Mouse (Mus musculus): ENCODE results near the gene Cdh5.

The Cdh5 gene

GRCm38 (mm10) chr8:104140611-104141010 is 39.2 kb downstream of the Cdh5 start:
- DNase-seq: no peak

- no peak for DNase-seq
Measured at GRCm38 (mm10) chr8:104142415-104142814, 41.0 kb downstream of the Cdh5 start.

- DNase-seq: no peak
Measured at GRCm38 (mm10) chr8:104143379-104143778, 42.0 kb downstream of the Cdh5 start.

GRCm38 (mm10) chr8:104144434-104145216 is 43.2 kb downstream of the Cdh5 start:
- no peak for DNase-seq

GRCm38 (mm10) chr8:104145981-104146689 is 44.7 kb downstream of the Cdh5 start:
- peak; percentile 83 for DNase-seq

GRCm38 (mm10) chr8:104146717-104147494 is 45.5 kb downstream of the Cdh5 start:
- no peak for DNase-seq

- DNase-seq: no peak
Measured at GRCm38 (mm10) chr8:104147947-104148346, 46.5 kb downstream of the Cdh5 start.

- DNase-seq: no peak
Measured at GRCm38 (mm10) chr8:104160731-104161130, 59.3 kb downstream of the Cdh5 start.

- DNase-seq: no peak
Measured at GRCm38 (mm10) chr8:104169461-104169860, 68.0 kb downstream of the Cdh5 start.

- peak; percentile 67 for DNase-seq
Measured at GRCm38 (mm10) chr8:104170118-104171049, 69.0 kb downstream of the Cdh5 start, which contains the start of gene Bean1. TSS of gene Bean1 (plus strand) at chr8:104170442.

GRCm38 (mm10) chr8:104171050-104171620 is 69.7 kb downstream of the Cdh5 start:
- DNase-seq: no peak

- DNase-seq: no peak
Measured at GRCm38 (mm10) chr8:104172420-104172819, 71.0 kb downstream of the Cdh5 start.

- DNase-seq: no peak
Measured at GRCm38 (mm10) chr8:104175848-104176527, 74.6 kb downstream of the Cdh5 start.

GRCm38 (mm10) chr8:104177054-104177453 is 75.6 kb downstream of the Cdh5 start:
- no peak for DNase-seq

- DNase-seq: peak; percentile 53
Measured at GRCm38 (mm10) chr8:104184905-104185304, 83.5 kb downstream of the Cdh5 start.

GRCm38 (mm10) chr8:104186827-104187226 is 85.4 kb downstream of the Cdh5 start:
- no peak for DNase-seq

- no peak for DNase-seq
Measured at GRCm38 (mm10) chr8:104187622-104188021, 86.2 kb downstream of the Cdh5 start.

- DNase-seq: no peak
Measured at GRCm38 (mm10) chr8:104188459-104188858, 87.0 kb downstream of the Cdh5 start.

GRCm38 (mm10) chr8:104190777-104191468 is 89.5 kb downstream of the Cdh5 start:
- DNase-seq: no peak

GRCm38 (mm10) chr8:104191496-104191895 is 90.1 kb downstream of the Cdh5 start:
- DNase-seq: peak; percentile 32
